Mouse (Mus musculus): ENCODE measurements around the gene Dnph1. TPM values are rescaled to one million over a fixed set of nuclear protein-coding genes. Genes with fewer than 3 reads are reported as not detected.
"Not testable (repeated sequence)": the region's sequence is repeated elsewhere in the genome, so short reads cannot be mapped to it uniquely, and the experiment has no call there.

The Dnph1 gene
- polyA plus RNA-seq, 1 experiment = 11.5 TPM

GRCm38 (mm10) chr17:46486995-46487394 lies 9.5 kb upstream of the Dnph1 start:
- WGBS = 12% methylated on average over 22 of the region's 22 CpGs
- TF ChIP-seq POLR2A (IDR thresholded peaks at IDR 0.05; ENCODE audit: borderline replicate concordance, control insufficient read depth, low read depth, low read length) (no peak), CTCF (IDR thresholded peaks at IDR 0.05; ENCODE audit: control insufficient read depth, insufficient read depth, low read length) (no peak)
- Histone ChIP-seq H3K4me1 (ENCODE audit: control insufficient read depth, insufficient read depth, low read length) (no peaks in the 10 kb centered on the region), H3K27ac (ENCODE audit: control insufficient read depth, insufficient read depth, low read depth, low read length, poor library complexity) (no peak overlapping the region), H3K4me3 (replicated peaks; ENCODE audit: control insufficient read depth, low read depth, low read length) (no peak overlapping the region)

DNA sequence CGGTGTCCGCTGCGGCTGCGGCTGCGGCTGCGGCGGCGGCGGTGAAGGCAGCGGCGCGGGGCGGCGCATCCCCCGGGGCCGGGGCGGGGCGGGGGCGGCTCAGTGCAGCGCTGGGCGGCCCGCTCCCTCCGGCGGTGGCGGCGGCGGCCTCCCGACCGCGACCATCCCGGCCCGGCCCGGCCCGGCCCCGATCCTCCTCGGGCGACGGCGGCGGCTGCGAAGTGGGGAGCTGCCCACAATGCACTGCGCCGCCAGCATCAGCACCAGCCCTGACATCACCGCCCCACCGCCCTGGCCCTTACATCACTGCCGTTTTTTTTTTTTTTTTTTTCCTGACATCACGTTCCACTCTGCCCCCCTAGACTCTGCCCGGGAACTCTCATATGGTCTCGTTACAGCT lies 9.1 kb upstream of the Dnph1 start, which contains the start of gene Ttbk1:
Gene Ttbk1 (minus strand): TSS at position 245 of the 400 bp plus-strand sequence.
- no peak within 1 kb of the TSS for H3K27ac ChIP-seq (ENCODE audit: control insufficient read depth, insufficient read depth, low read depth, low read length, poor library complexity)

GRCm38 (mm10) chr17:46495486-46495885 lies 1.0 kb upstream of the Dnph1 start:
- peaks cover 1% of the 10 kb centered on the region; the same call in 1 of the 2 replicates for H3K4me1 ChIP-seq (ENCODE audit: control insufficient read depth, insufficient read depth, low read length)
- H3K4me3 ChIP-seq (replicated peaks; ENCODE audit: control insufficient read depth, low read depth, low read length) = no peak overlapping the region
- no peak for TF ChIP-seq CTCF (IDR thresholded peaks at IDR 0.05; ENCODE audit: control insufficient read depth, insufficient read depth, low read length)
- no peak for TF ChIP-seq POLR2A (IDR thresholded peaks at IDR 0.05; ENCODE audit: borderline replicate concordance, control insufficient read depth, low read depth, low read length)
- H3K27ac ChIP-seq (ENCODE audit: control insufficient read depth, insufficient read depth, low read depth, low read length, poor library complexity) = no peak overlapping the region
- WGBS = 70% methylated on average over 5 of the region's 5 CpGs

More for the DNA sequence above, 9.1 kb upstream of the Dnph1 start, which contains the start of gene Ttbk1:
- under 1% methylated on average over 32 of the region's 49 CpGs for whole genome bisulfite sequencing
- Histone ChIP-seq H3K4me3 (replicated peaks; ENCODE audit: control insufficient read depth, low read depth, low read length) (no peak within 1 kb of the TSS), H3K4me1 (ENCODE audit: control insufficient read depth, insufficient read depth, low read length) (no peaks in the 10 kb centered on the region)
- no peak for TF ChIP-seq POLR2A (IDR thresholded peaks at IDR 0.05; ENCODE audit: borderline replicate concordance, control insufficient read depth, low read depth, low read length)
- TF ChIP-seq CTCF (IDR thresholded peaks at IDR 0.05; ENCODE audit: control insufficient read depth, insufficient read depth, low read length) = no peak

DNA sequence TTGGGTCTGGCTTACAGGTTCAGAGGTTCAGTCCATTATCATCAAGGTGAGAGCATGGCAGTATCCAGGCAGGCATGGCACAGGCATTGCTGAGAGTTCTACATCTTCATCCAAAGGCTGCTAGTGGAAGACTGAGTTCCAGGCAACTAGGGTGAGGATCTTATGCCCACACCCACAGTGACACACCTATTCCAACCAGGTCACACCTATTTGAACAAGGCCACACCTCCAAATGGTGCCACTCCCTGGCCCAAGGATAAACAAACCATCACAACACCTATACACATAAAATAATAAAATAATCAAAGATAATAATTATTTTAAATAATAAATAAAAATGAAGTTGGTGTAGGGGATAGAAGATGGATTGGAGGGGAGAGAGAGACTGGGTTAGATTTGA lies 430 bp upstream of the Dnph1 start:
- H3K27ac ChIP-seq (ENCODE audit: control insufficient read depth, insufficient read depth, low read depth, low read length, poor library complexity); H3K4me1 ChIP-seq (ENCODE audit: control insufficient read depth, insufficient read depth, low read length); H3K4me3 ChIP-seq (replicated peaks; ENCODE audit: control insufficient read depth, low read depth, low read length): not testable (repeated sequence)

DNA sequence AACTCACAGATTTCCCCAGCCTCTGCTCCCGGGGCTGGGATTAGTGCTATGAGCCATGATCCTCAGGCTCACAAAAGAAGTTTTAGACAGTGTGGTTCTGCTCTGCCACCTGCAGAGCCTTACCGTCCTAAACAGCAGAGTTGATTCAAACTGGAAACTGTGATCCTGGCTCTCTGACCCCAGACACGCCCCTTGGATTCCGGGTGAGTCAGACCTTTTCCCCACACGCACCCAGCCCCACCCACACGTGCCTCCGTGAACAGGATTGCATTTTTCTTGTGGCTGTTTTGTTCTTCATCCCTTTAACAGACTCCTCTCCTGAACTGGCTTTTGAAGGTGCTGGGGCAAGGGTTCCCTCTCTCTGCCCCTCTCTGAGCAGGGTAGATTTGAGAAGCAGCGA lies 1.4 kb downstream of the Dnph1 start:
- Histone ChIP-seq H3K4me3 (replicated peaks; ENCODE audit: control insufficient read depth, low read depth, low read length) (no peak overlapping the region), H3K4me1 (ENCODE audit: control insufficient read depth, insufficient read depth, low read length) (peaks cover 1% of the 10 kb centered on the region; the same call in 1 of the 2 replicates), H3K27ac (ENCODE audit: control insufficient read depth, insufficient read depth, low read depth, low read length, poor library complexity) (no peak overlapping the region)
- 72% methylated on average over 8 of the region's 8 CpGs for WGBS
- TF ChIP-seq POLR2A (IDR thresholded peaks at IDR 0.05; ENCODE audit: borderline replicate concordance, control insufficient read depth, low read depth, low read length) (no peak), CTCF (IDR thresholded peaks at IDR 0.05; ENCODE audit: control insufficient read depth, insufficient read depth, low read length) (no peak)

DNA sequence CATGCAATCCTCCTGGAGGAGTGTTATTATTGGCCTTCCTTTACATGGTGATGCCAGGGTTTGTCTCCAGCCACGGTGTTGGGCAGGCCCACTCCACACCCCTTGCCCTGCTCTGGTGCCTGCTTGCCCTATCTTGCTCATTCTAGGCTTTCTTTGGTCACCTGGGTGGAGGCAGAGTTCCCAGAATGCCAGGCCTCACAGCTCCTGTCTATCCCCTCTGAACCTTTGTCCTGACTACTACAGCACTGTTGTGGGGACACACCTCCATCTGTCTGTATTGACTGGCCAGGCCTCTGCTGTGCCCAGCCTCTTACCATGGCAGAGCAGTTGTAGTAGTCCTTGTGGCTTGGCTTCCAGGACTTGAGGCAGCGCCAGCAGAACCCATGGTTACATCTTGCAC lies 6.3 kb downstream of the Dnph1 start:
- TF ChIP-seq POLR2A (IDR thresholded peaks at IDR 0.05; ENCODE audit: borderline replicate concordance, control insufficient read depth, low read depth, low read length) = no peak
- no peak for TF ChIP-seq CTCF (IDR thresholded peaks at IDR 0.05; ENCODE audit: control insufficient read depth, insufficient read depth, low read length)
- WGBS = 81% methylated on average over 2 of the region's 2 CpGs
- no peaks in the 10 kb centered on the region for H3K4me1 ChIP-seq (ENCODE audit: control insufficient read depth, insufficient read depth, low read length)
- no peak overlapping the region for H3K27ac ChIP-seq (ENCODE audit: control insufficient read depth, insufficient read depth, low read depth, low read length, poor library complexity)
- H3K4me3 ChIP-seq (replicated peaks; ENCODE audit: control insufficient read depth, low read depth, low read length) = no peak overlapping the region

DNA sequence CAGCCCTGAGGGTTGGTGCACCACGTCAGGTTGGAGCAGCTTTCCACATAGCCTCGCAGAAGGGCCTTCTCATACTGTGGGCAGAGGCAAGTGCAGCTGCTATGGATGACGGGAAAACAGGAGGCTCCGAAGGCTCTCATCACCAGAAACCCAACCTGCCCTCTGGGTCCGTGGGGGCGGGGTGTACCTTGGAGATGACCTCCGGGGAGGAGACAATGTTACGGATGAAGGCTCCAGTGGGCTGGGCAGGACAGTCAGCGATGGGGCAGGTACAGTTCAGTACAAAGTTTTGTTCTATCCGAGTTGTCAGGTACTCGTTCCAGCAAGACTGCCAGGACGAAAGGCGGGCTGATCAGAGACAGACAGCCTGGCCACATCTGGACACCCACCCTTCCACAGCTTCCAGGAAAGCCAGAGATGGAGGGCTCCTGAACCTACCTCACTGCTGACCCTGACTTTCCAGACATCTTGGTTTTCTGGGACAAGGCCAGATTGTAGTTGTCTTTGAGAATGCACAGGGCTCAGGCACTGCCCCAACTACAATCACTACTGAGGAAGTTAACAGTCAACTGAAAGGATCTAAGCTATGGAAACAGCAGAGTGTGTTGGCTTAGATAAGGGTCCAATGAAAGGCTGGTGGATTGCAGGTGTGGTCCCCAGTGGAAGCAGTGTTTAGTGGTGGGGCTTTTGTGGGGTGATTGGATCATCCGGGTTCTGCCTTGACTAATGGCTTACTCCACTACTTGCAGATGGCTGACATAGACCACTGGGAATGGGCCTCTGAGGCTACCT lies 7.5 kb downstream of the Dnph1 start:
- 85% methylated on average over 14 of the region's 14 CpGs for WGBS
- Histone ChIP-seq H3K27ac (ENCODE audit: control insufficient read depth, insufficient read depth, low read depth, low read length, poor library complexity) (no peak overlapping the region; the same call in 1 of the 2 replicates), H3K4me3 (replicated peaks; ENCODE audit: control insufficient read depth, low read depth, low read length) (no peak overlapping the region), H3K4me1 (ENCODE audit: control insufficient read depth, insufficient read depth, low read length) (no peaks in the 10 kb centered on the region)
- TF ChIP-seq POLR2A (IDR thresholded peaks at IDR 0.05; ENCODE audit: borderline replicate concordance, control insufficient read depth, low read depth, low read length) = no peak
- TF ChIP-seq CTCF (IDR thresholded peaks at IDR 0.05; ENCODE audit: control insufficient read depth, insufficient read depth, low read length) = no peak

DNA sequence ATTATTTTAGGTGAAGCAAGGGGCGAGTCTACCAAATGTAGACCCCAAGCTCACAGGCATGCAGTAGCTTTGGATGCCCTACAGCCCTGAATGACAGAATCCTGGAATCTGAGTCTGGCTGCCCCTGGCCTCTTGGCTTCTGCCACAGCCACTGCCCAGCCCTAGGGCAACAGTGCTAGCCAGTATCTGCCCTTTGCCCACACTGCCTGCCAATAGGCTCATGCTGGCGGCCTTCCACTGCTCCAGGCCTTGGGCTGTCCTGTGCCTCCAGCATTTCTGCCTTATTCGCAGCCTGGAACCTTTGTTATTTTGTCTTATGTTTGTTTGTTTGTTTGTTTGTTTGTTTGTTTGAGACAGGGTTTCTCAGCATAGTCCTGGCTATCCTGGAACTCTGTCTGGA lies 9.1 kb downstream of the Dnph1 start:
- no peak for TF ChIP-seq CTCF (IDR thresholded peaks at IDR 0.05; ENCODE audit: control insufficient read depth, insufficient read depth, low read length)
- TF ChIP-seq POLR2A (IDR thresholded peaks at IDR 0.05; ENCODE audit: borderline replicate concordance, control insufficient read depth, low read depth, low read length) = no peak
- 81% methylated on average over 3 of the region's 3 CpGs for WGBS
- no peak overlapping the region for H3K27ac ChIP-seq (ENCODE audit: control insufficient read depth, insufficient read depth, low read depth, low read length, poor library complexity)
- H3K4me3 ChIP-seq (replicated peaks; ENCODE audit: control insufficient read depth, low read depth, low read length) = no peak overlapping the region
- H3K4me1 ChIP-seq (ENCODE audit: control insufficient read depth, insufficient read depth, low read length) = no peaks in the 10 kb centered on the region
